ENCODE assay signal across 23 mouse cellular contexts in genomic region chr6:125533104-125533650, GRCm38 (mm10).
"Had no signal": no experiment of that assay in that cellular context is flagged by ENCODE, and none has a peak within 500 bp of the region (broad histone marks: within the 10 kb centered on the region; RNA-seq: fewer than 3 reads in every experiment).

No protein-coding gene starts in this region.

- H3K4me3 ChIP-seq: kidney, embryonic 15.5 days; limb, embryonic 10.5 days; limb, embryonic 13.5 days; liver, embryonic 12.5 days; liver, embryonic 15.5 days; lung, embryonic 15.5 days; midbrain, embryonic 12.5 days; midbrain, embryonic 15.5 days; neural tube, embryonic 12.5 days; neural tube, embryonic 15.5 days; stomach, embryonic 15.5 days had no signal

- H3K4me1 ChIP-seq: limb, embryonic 10.5 days; limb, embryonic 13.5 days; midbrain, embryonic 12.5 days; midbrain, embryonic 15.5 days; neural tube, embryonic 12.5 days; neural tube, embryonic 15.5 days; stomach, embryonic 15.5 days had no signal

- H3K27ac ChIP-seq: kidney, embryonic 15.5 days; limb, embryonic 10.5 days; limb, embryonic 13.5 days; liver, embryonic 12.5 days; liver, embryonic 15.5 days; lung, embryonic 15.5 days; midbrain, embryonic 12.5 days; midbrain, embryonic 15.5 days; neural tube, embryonic 12.5 days; neural tube, embryonic 15.5 days; stomach, embryonic 15.5 days had no signal

- DNase-seq: kidney, adult 11 months; kidney, adult 8-10 months; kidney, postnatal 10 days; kidney, postnatal 4 days; layer of hippocampus, adult 9-11 months; liver; lung, adult 18-20 months; lung, postnatal 10 days; right cerebral cortex, adult 18-20 months; right cerebral cortex, postnatal 14 days; spleen, adult 18-20 months; thymus, postnatal 25 days had no signal
